Mouse (Mus musculus) forebrain, embryonic 10.5 days (tissue): ENCODE measurements around the gene Fbxo6. TPM values are rescaled to one million over a fixed set of nuclear protein-coding genes. Genes with fewer than 3 reads are reported as not detected.

Experiments
- microRNA-seq: library from miRNA; unstranded; fragments of <30 nt; microRNA quantifications from one replicate; pipeline ENCODE4, GENCODE M21; 2017
- polyA plus RNA-seq: library from polyadenylated mRNA; unstranded; fragments of >200 nt; fragmentation: Nextera tagmentation; extraction: Ambion mirVana; gene quantifications from 2 replicates; pipeline ENCODE4 v1.2.1, GENCODE M21; 2016

Gene Fbxo6
- polyA plus RNA-seq, 1 experiment from 2014 or later, result 8.4 TPM

Small RNA genes within 50 kb of the gene (microRNA-seq; reads per million reads assigned to microRNA genes)
- gene Mir7022, result not detected

Other genes with a start within 250 kb of the Fbxo6 start
- 42.9 and 43.4 TPM in 2 replicates for gene Mfn2, start 247.4 kb downstream of the Fbxo6 start, polyA plus RNA-seq
- gene Plod1, start 215.4 kb downstream of the Fbxo6 start, polyA plus RNA-seq, result 20.9 and 23.0 TPM in 2 replicates
- 9.0 and 9.2 TPM in 2 replicates for gene 2510039O18Rik, start 211.2 kb downstream of the Fbxo6 start, polyA plus RNA-seq
- not detected in 2 replicates for gene Nppb, start 166.4 kb downstream of the Fbxo6 start, polyA plus RNA-seq
- 0.31 TPM in 1 of 2 replicates, not detected in the other for gene Nppa, start 151.4 kb downstream of the Fbxo6 start, polyA plus RNA-seq
- gene Clcn6, start 113.3 kb downstream of the Fbxo6 start, polyA plus RNA-seq, result 13.4 and 14.2 TPM in 2 replicates
- gene Mthfr, start 113.1 kb downstream of the Fbxo6 start, polyA plus RNA-seq, result 27.7 and 30.1 TPM in 2 replicates
- 19.4 TPM in 2 replicates for gene Agtrap, start 64.1 kb downstream of the Fbxo6 start, polyA plus RNA-seq
- gene Mad2l2, start 21.8 kb downstream of the Fbxo6 start, polyA plus RNA-seq, result 61.8 and 64.5 TPM in 2 replicates
- 1.6 and 2.2 TPM in 2 replicates for gene Draxin, start 21.4 kb downstream of the Fbxo6 start, polyA plus RNA-seq
- gene Fbxo44, start 8.3 kb upstream of the Fbxo6 start, polyA plus RNA-seq, result 33.4 and 34.4 TPM in 2 replicates
- 0.97 and 1.4 TPM in 2 replicates for gene Fbxo2, start 8.5 kb upstream of the Fbxo6 start, polyA plus RNA-seq
- gene Disp3, start 135.8 kb upstream of the Fbxo6 start, polyA plus RNA-seq, result 1.2 and 2.1 TPM in 2 replicates